Mouse (Mus musculus): ENCODE data around the gene Wipi1. TPM values are rescaled to one million over a fixed set of nuclear protein-coding genes. Genes with fewer than 3 reads are reported as not detected.

Wipi1 gene
- total and polyA plus RNA-seq, 2 experiments from 2014 or later = 40.8 to 65.4 TPM

DNA sequence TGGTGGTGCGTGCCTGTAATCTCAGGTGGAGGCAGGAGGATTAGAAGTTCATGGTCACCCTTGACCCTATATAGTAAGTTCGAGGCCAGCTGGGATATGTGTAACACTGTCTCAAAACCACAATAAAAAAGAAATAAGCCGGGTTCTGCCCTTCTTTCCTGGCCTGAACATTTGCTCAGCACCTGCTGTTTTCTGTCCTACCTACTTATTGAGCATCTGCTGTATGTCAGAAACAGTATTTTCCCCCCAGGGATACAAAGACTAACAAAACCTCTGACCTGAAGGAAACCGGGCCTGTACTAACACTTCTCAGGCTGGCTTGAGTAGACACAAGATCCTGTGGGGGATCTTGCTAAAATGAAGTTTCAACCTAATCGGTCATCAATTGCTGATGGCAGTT lies 74.8 kb downstream of the Wipi1 start:
- no peak overlapping the region for H3K4me2 ChIP-seq (ENCODE audit: low read depth, low read length)
- ATAC-seq (ENCODE audit: insufficient read depth, low read depth) (no peak), DNase-seq (ENCODE audit: low spot score) (no peak)
- no peak overlapping the region for H3K27ac ChIP-seq (ENCODE audit: low read depth)
- H3K9me3 ChIP-seq (replicated peaks; ENCODE audit: control insufficient read depth, low read length) = no peaks in the 10 kb centered on the region
- H3K4me1 ChIP-seq (ENCODE audit: control insufficient read depth, insufficient read depth) = no peaks in the 10 kb centered on the region; the same call in 1 of the 2 replicates
- H3K36me3 ChIP-seq (replicated peaks; ENCODE audit: control insufficient read depth, insufficient read depth, low read length) = no peaks in the 10 kb centered on the region
- TF ChIP-seq CTCF (IDR thresholded peaks at IDR 0.05; ENCODE audit: low read depth) (no peak), EP300 (IDR thresholded peaks at IDR 0.05; ENCODE audit: low read depth) (no peak)
- no peak overlapping the region for H3K4me3 ChIP-seq (ENCODE audit: low read depth, low read length)
- H3K9ac ChIP-seq (replicated peaks; ENCODE audit: low read depth, low read length) = no peak overlapping the region
- WGBS = 76% methylated on average over 5 of the region's 5 CpGs
- H3K27me3 ChIP-seq (ENCODE audit: control insufficient read depth, insufficient read depth, low read length) = no peaks in the 10 kb centered on the region

DNA sequence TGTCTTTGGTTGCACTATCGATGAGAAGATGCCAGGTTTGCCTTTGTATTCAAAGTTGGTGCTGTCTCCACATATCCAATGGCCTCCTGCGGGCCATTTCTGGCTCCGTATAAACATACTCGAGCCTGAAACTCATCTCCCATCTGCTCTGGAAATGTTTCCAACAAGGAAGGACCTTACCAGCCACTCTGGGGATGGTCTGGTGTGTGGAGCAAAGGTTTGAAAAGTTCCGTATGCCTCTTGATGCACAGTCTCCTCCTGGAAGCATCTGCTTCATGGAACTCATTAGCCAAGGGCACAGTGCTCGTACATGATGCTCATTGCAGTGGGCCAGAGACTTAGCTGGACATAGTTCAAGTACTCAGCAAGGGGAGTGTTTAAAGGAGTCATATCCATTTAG lies 75.8 kb downstream of the Wipi1 start:
- Histone ChIP-seq H3K9me3 (replicated peaks; ENCODE audit: control insufficient read depth, low read length) (no peaks in the 10 kb centered on the region), H3K27me3 (ENCODE audit: control insufficient read depth, insufficient read depth, low read length) (no peaks in the 10 kb centered on the region), H3K4me2 (ENCODE audit: low read depth, low read length) (no peak overlapping the region), H3K27ac (ENCODE audit: low read depth) (no peak overlapping the region), H3K9ac (replicated peaks; ENCODE audit: low read depth, low read length) (no peak overlapping the region), H3K4me3 (ENCODE audit: low read depth, low read length) (no peak overlapping the region), H3K4me1 (ENCODE audit: control insufficient read depth, insufficient read depth) (no peaks in the 10 kb centered on the region; the same call in 1 of the 2 replicates), H3K36me3 (replicated peaks; ENCODE audit: control insufficient read depth, insufficient read depth, low read length) (no peaks in the 10 kb centered on the region)
- no peak for ATAC-seq (ENCODE audit: insufficient read depth, low read depth)
- DNase-seq (ENCODE audit: low spot score) = no peak
- 88% methylated on average over 6 of the region's 6 CpGs for WGBS
- no peak for TF ChIP-seq CTCF (IDR thresholded peaks at IDR 0.05; ENCODE audit: low read depth)
- no peak for TF ChIP-seq EP300 (IDR thresholded peaks at IDR 0.05; ENCODE audit: low read depth)

DNA sequence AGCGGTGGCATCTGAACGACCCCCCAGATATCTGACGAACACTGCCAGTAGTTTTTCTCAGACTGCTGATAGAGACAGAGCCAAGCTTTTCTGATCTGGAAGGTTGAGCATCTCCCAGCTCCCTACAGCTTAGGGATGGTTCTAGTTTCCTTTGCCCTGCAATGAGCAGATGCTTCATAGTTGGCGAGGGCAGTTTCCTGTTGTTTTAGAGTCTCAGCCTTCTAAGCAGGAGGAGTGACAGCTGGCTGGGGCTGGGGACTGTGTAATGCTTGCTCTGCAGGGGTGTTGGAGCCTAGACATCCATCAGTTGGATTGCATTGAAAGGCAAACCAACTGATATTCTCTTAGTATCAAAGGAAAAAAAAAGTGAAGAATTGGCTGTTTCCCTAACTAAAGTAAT lies 81.7 kb downstream of the Wipi1 start:
- WGBS = 67% methylated on average over 4 of the region's 4 CpGs
- TF ChIP-seq EP300 (IDR thresholded peaks at IDR 0.05; ENCODE audit: low read depth) (no peak), CTCF (IDR thresholded peaks at IDR 0.05; ENCODE audit: low read depth) (no peak)
- H3K4me1 ChIP-seq (ENCODE audit: control insufficient read depth, insufficient read depth) = no peaks in the 10 kb centered on the region
- no peaks in the 10 kb centered on the region for H3K9me3 ChIP-seq (replicated peaks; ENCODE audit: control insufficient read depth, low read length)
- no peak overlapping the region for H3K27ac ChIP-seq (ENCODE audit: low read depth)
- H3K36me3 ChIP-seq (replicated peaks; ENCODE audit: control insufficient read depth, insufficient read depth, low read length) = no peaks in the 10 kb centered on the region
- H3K4me3 ChIP-seq (ENCODE audit: low read depth, low read length) = no peak overlapping the region
- no peaks in the 10 kb centered on the region for H3K27me3 ChIP-seq (ENCODE audit: control insufficient read depth, insufficient read depth, low read length)
- H3K9ac ChIP-seq (replicated peaks; ENCODE audit: low read depth, low read length) = no peak overlapping the region
- DNase-seq (ENCODE audit: low spot score) (no peak), ATAC-seq (ENCODE audit: insufficient read depth, low read depth) (no peak)
- no peak overlapping the region for H3K4me2 ChIP-seq (ENCODE audit: low read depth, low read length)

DNA sequence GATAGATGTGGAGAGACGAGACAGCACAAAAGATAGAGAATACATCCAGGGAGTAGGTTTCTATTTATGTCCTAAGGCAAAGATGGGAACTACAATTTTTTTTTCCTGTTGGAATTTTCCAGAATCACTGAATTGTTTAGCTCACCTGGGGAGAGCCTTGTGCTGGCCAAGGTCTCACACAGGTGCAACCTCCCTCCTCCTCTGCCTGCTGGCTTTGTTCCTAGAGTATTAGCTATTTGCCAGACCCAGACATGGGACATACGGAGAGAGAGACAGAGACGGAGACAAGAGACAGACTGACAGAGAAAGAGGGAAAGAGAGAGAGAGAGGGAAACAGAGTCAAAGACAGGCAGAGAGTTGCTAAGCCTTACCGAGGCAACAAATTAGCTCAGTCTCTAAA lies 86.2 kb downstream of the Wipi1 start:
- no peak overlapping the region for H3K4me2 ChIP-seq (ENCODE audit: low read depth, low read length)
- no peak overlapping the region for H3K27ac ChIP-seq (ENCODE audit: low read depth)
- ATAC-seq (ENCODE audit: insufficient read depth, low read depth) = no peak
- no peaks in the 10 kb centered on the region for H3K36me3 ChIP-seq (replicated peaks; ENCODE audit: control insufficient read depth, insufficient read depth, low read length)
- no peak overlapping the region for H3K9ac ChIP-seq (replicated peaks; ENCODE audit: low read depth, low read length)
- no peaks in the 10 kb centered on the region for H3K4me1 ChIP-seq (ENCODE audit: control insufficient read depth, insufficient read depth)
- WGBS = 79% methylated on average over 4 of the region's 4 CpGs
- TF ChIP-seq EP300 (IDR thresholded peaks at IDR 0.05; ENCODE audit: low read depth) (no peak), CTCF (IDR thresholded peaks at IDR 0.05; ENCODE audit: low read depth) (no peak)
- no peak for DNase-seq (ENCODE audit: low spot score)
- no peak overlapping the region for H3K4me3 ChIP-seq (ENCODE audit: low read depth, low read length)
- no peaks in the 10 kb centered on the region for H3K9me3 ChIP-seq (replicated peaks; ENCODE audit: control insufficient read depth, low read length)
- H3K27me3 ChIP-seq (ENCODE audit: control insufficient read depth, insufficient read depth, low read length) = no peaks in the 10 kb centered on the region

DNA sequence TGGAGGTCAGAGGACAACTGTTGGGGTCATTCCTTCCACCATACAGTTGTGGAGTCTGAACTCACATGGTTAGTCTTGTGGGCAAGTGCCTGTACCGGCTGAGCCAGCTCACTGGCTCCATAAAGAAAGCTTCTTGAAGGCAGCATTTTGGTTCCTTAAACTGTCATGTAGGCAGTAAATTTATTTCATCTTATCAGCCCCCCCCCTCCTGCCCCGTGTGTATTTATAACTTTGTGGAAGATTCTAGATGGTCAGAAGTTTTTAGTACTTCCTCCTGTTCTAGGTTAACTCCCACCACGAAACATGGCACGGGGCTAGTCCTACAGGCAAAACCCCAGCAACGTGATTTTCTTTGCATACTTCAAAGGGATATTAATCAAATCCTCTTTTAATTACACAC lies 86.9 kb downstream of the Wipi1 start:
- no peak for TF ChIP-seq EP300 (IDR thresholded peaks at IDR 0.05; ENCODE audit: low read depth)
- no peak for TF ChIP-seq CTCF (IDR thresholded peaks at IDR 0.05; ENCODE audit: low read depth)
- WGBS = 80% methylated on average over 5 of the region's 5 CpGs
- Histone ChIP-seq H3K9ac (replicated peaks; ENCODE audit: low read depth, low read length) (no peak overlapping the region), H3K27me3 (ENCODE audit: control insufficient read depth, insufficient read depth, low read length) (no peaks in the 10 kb centered on the region), H3K27ac (ENCODE audit: low read depth) (no peak overlapping the region), H3K4me1 (ENCODE audit: control insufficient read depth, insufficient read depth) (no peaks in the 10 kb centered on the region), H3K36me3 (replicated peaks; ENCODE audit: control insufficient read depth, insufficient read depth, low read length) (no peaks in the 10 kb centered on the region), H3K4me3 (ENCODE audit: low read depth, low read length) (no peak overlapping the region), H3K4me2 (ENCODE audit: low read depth, low read length) (no peak overlapping the region), H3K9me3 (replicated peaks; ENCODE audit: control insufficient read depth, low read length) (no peaks in the 10 kb centered on the region)
- no peak for ATAC-seq (ENCODE audit: insufficient read depth, low read depth)
- no peak for DNase-seq (ENCODE audit: low spot score)

Other genes starting within 250 kb of the Wipi1 start
- gene Gna13, start 249.1 kb downstream of the Wipi1 start, total RNA-seq (2014; rRNA removed; ENCODE audit: low replicate concordance) = 42.3 and 42.7 TPM in 2 replicates
- gene Gna13, start 249.1 kb downstream of the Wipi1 start, polyA plus RNA-seq (2015; fragmentation: Nextera tagmentation; extraction: Ambion mirVana) = 25.5 and 28.0 TPM in 2 replicates
- gene 9930022D16Rik, start 198.1 kb downstream of the Wipi1 start, total RNA-seq (2014; rRNA removed; ENCODE audit: low replicate concordance) = not detected in 2 replicates
- not detected in 2 replicates for gene 9930022D16Rik, start 198.1 kb downstream of the Wipi1 start, polyA plus RNA-seq (2015; fragmentation: Nextera tagmentation; extraction: Ambion mirVana)
- 36.9 and 65.6 TPM in 2 replicates for gene Amz2, start 186.0 kb downstream of the Wipi1 start, total RNA-seq (2014; rRNA removed; ENCODE audit: low replicate concordance)
- gene Amz2, start 186.0 kb downstream of the Wipi1 start, polyA plus RNA-seq (2015; fragmentation: Nextera tagmentation; extraction: Ambion mirVana) = 33.7 and 36.2 TPM in 2 replicates
- gene Arsg, start 138.6 kb downstream of the Wipi1 start, total RNA-seq (2014; rRNA removed; ENCODE audit: low replicate concordance) = 4.3 and 5.9 TPM in 2 replicates
- 3.8 and 4.3 TPM in 2 replicates for gene Arsg, start 138.6 kb downstream of the Wipi1 start, polyA plus RNA-seq (2015; fragmentation: Nextera tagmentation; extraction: Ambion mirVana)
- 11.9 and 13.2 TPM in 2 replicates for gene Slc16a6, start 138.4 kb downstream of the Wipi1 start, total RNA-seq (2014; rRNA removed; ENCODE audit: low replicate concordance)
- gene Slc16a6, start 138.4 kb downstream of the Wipi1 start, polyA plus RNA-seq (2015; fragmentation: Nextera tagmentation; extraction: Ambion mirVana) = 4.6 and 8.2 TPM in 2 replicates
- 163 and 237 TPM in 2 replicates for gene Prkar1a, start 37.4 kb upstream of the Wipi1 start, total RNA-seq (2014; rRNA removed; ENCODE audit: low replicate concordance)
- 483 and 530 TPM in 2 replicates for gene Prkar1a, start 37.4 kb upstream of the Wipi1 start, polyA plus RNA-seq (2015; fragmentation: Nextera tagmentation; extraction: Ambion mirVana)
- 6.2 and 6.8 TPM in 2 replicates for gene Fam20a, start 110.3 kb upstream of the Wipi1 start, total RNA-seq (2014; rRNA removed; ENCODE audit: low replicate concordance)
- gene Fam20a, start 110.3 kb upstream of the Wipi1 start, polyA plus RNA-seq (2015; fragmentation: Nextera tagmentation; extraction: Ambion mirVana) = 3.0 TPM in 2 replicates
- not detected in 2 replicates for gene 1700012B07Rik, start 216.1 kb upstream of the Wipi1 start, total RNA-seq (2014; rRNA removed; ENCODE audit: low replicate concordance)
- gene 1700012B07Rik, start 216.1 kb upstream of the Wipi1 start, polyA plus RNA-seq (2015; fragmentation: Nextera tagmentation; extraction: Ambion mirVana) = not detected in 2 replicates